Mouse (Mus musculus): ENCODE measurements around the gene Gch1. TPM values are rescaled to one million over a fixed set of nuclear protein-coding genes. Genes with fewer than 3 reads are reported as not detected.

The Gch1 gene
- total RNA-seq, 2 experiments from 2014 or later: 2.3 to 3.0 TPM

- intact Hi-C loops (cut with DNase I): no loop called here
Measured at GRCm38 (mm10) chr14:47220231-47221025, 31.2 kb upstream of the Gch1 start.

GRCm38 (mm10) chr14:47218766-47219606 is 29.8 kb upstream of the Gch1 start:
- DNase-seq: no peak
- intact Hi-C loops (cut with DNase I): no loop called here
- TF ChIP-seq CTCF (IDR thresholded peaks at IDR 0.05): no peak
- Histone ChIP-seq H3K4me3 (no peak overlapping the region), H3K27ac (no peak overlapping the region)

More at GRCm38 (mm10) chr14:47220231-47221025, 31.2 kb upstream of the Gch1 start:
- DNase-seq: no peak
- no peak overlapping the region for H3K4me3 ChIP-seq
- no peak for TF ChIP-seq CTCF (IDR thresholded peaks at IDR 0.05)
- H3K27ac ChIP-seq: no peak overlapping the region

- no peak for DNase-seq
- Histone ChIP-seq H3K27ac (no peak overlapping the region), H3K4me3 (no peak overlapping the region)
- TF ChIP-seq CTCF (IDR thresholded peaks at IDR 0.05): no peak
- intact Hi-C loops (cut with DNase I): no loop called here
Measured at GRCm38 (mm10) chr14:47216541-47216940, 27.3 kb upstream of the Gch1 start.

GRCm38 (mm10) chr14:47214367-47214766 is 25.2 kb upstream of the Gch1 start:
- Histone ChIP-seq H3K27ac (no peak overlapping the region), H3K4me3 (no peak overlapping the region)
- no peak for DNase-seq
- no peak for TF ChIP-seq CTCF (IDR thresholded peaks at IDR 0.05)
- intact Hi-C loops (cut with DNase I): no loop called here

- H3K27ac ChIP-seq: no peak overlapping the region
- no peak for DNase-seq
- intact Hi-C loops (cut with DNase I): no loop called here
- H3K4me3 ChIP-seq: no peak overlapping the region
- TF ChIP-seq CTCF (IDR thresholded peaks at IDR 0.05): no peak
Measured at GRCm38 (mm10) chr14:47213305-47213704, 24.1 kb upstream of the Gch1 start.

GRCm38 (mm10) chr14:47209669-47210164 is 20.5 kb upstream of the Gch1 start:
- no peak for TF ChIP-seq CTCF (IDR thresholded peaks at IDR 0.05)
- no peak overlapping the region for H3K27ac ChIP-seq

GRCm38 (mm10) chr14:47208564-47209493 is 19.6 kb upstream of the Gch1 start:
- intact Hi-C loops (cut with DNase I): no loop called here
- TF ChIP-seq CTCF (IDR thresholded peaks at IDR 0.05): no peak

More at GRCm38 (mm10) chr14:47209669-47210164, 20.5 kb upstream of the Gch1 start:
- intact Hi-C loops (cut with DNase I): no loop called here
- no peak overlapping the region for H3K4me3 ChIP-seq
- DNase-seq: no peak

GRCm38 (mm10) chr14:47206601-47207000 is 17.4 kb upstream of the Gch1 start:
- no peak overlapping the region for H3K4me3 ChIP-seq
- TF ChIP-seq CTCF (IDR thresholded peaks at IDR 0.05): no peak
- no peak overlapping the region for H3K27ac ChIP-seq
- DNase-seq: no peak
- intact Hi-C loops (cut with DNase I): no loop called here

More at GRCm38 (mm10) chr14:47208564-47209493, 19.6 kb upstream of the Gch1 start:
- DNase-seq: no peak
- Histone ChIP-seq H3K4me3 (no peak overlapping the region), H3K27ac (no peak overlapping the region)

- intact Hi-C loops (cut with DNase I): no loop called here
- Histone ChIP-seq H3K4me3 (no peak overlapping the region), H3K27ac (no peak overlapping the region)
- no peak for DNase-seq
- TF ChIP-seq CTCF (IDR thresholded peaks at IDR 0.05): no peak
Measured at GRCm38 (mm10) chr14:47205270-47205972, 16.2 kb upstream of the Gch1 start.

GRCm38 (mm10) chr14:47197340-47197739 is 8.1 kb upstream of the Gch1 start:
- no peak for TF ChIP-seq CTCF (IDR thresholded peaks at IDR 0.05)
- DNase-seq: no peak
- Histone ChIP-seq H3K4me3 (no peak overlapping the region), H3K27ac (no peak overlapping the region)
- intact Hi-C loops (cut with DNase I): no loop called here

GRCm38 (mm10) chr14:47196711-47197110 is 7.5 kb upstream of the Gch1 start:
- Histone ChIP-seq H3K27ac (no peak overlapping the region), H3K4me3 (no peak overlapping the region)
- TF ChIP-seq CTCF (IDR thresholded peaks at IDR 0.05): no peak
- intact Hi-C loops (cut with DNase I): no loop called here
- no peak for DNase-seq
